Mouse (Mus musculus) MEL (cell line): Measurements from ENCODE around the gene Rhox7a. TPM values are rescaled to one million over a fixed set of nuclear protein-coding genes. Genes with fewer than 3 reads are reported as not detected.

Experiments
- DNase-seq: peaks from one replicate; pipeline ENCODE4 v3.0.0; 2011; ENCODE audit warnings: low read depth, low spot score
- H3K27ac ChIP-seq: 2 replicates; pipeline ENCODE4 v1.5.1; 2012; ENCODE audit warnings: low read depth, mild to moderate bottlenecking, control low read depth, low read length, moderate library complexity; ENCODE audit not compliant: control insufficient read depth
- H3K27me3 ChIP-seq, 2 experiments: fragments of 150-350 bp in 1 of 2; sonication (generic) in 1 of 2; 2 replicates each; pipeline ENCODE4 v1.6.1; 2012; ENCODE audit warnings: low read length in 2 of 2, mild to moderate bottlenecking in 2 of 2, improper control_type of control experiment in 1 of 2, moderate library complexity in 1 of 2; ENCODE audit not compliant: insufficient read depth in 2 of 2, control insufficient read depth in 1 of 2
- H3K36me3 ChIP-seq, 2 experiments: 2 replicates each; pipeline ENCODE4 v1.6.1; 2012 to 2014; ENCODE audit warnings: low read length in 2 of 2, improper control_type of control experiment in 1 of 2, inconsistent platforms in 1 of 2, mild to moderate bottlenecking in 1 of 2; ENCODE audit not compliant: insufficient read depth in 2 of 2, control insufficient read depth in 1 of 2
- H3K4me1 ChIP-seq, 2 experiments: fragments of 150-350 bp in 1 of 2; sonication (generic) in 1 of 2; 2 replicates each; pipeline ENCODE4 v1.6.1; 2012; ENCODE audit warnings: low read length in 2 of 2, improper control_type of control experiment in 1 of 2, mild to moderate bottlenecking in 1 of 2; ENCODE audit not compliant: insufficient read depth in 2 of 2, control insufficient read depth in 1 of 2
- H3K4me3 ChIP-seq, 2 experiments: fragments of 150-350 bp in 1 of 2; sonication (generic) in 1 of 2; 2 replicates each; pipeline ENCODE4 v1.5.1; 2012; ENCODE audit warnings: low read depth in 2 of 2, low read length in 2 of 2, mild to moderate bottlenecking in 2 of 2, moderate library complexity in 2 of 2, control low read depth in 1 of 2, improper control_type of control experiment in 1 of 2; ENCODE audit not compliant: control insufficient read depth in 1 of 2, insufficient read depth in 1 of 2
- H3K79me2 ChIP-seq: 2 replicates; pipeline ENCODE4 v1.6.1; 2012; ENCODE audit warnings: mild to moderate bottlenecking, low read length, moderate library complexity; ENCODE audit not compliant: control insufficient read depth, poor library complexity, insufficient read depth
- H3K9ac ChIP-seq: 2 replicates; pipeline ENCODE4 v1.6.1; 2012; ENCODE audit warnings: low read depth, mild to moderate bottlenecking, control low read depth, low read length, moderate library complexity; ENCODE audit not compliant: control insufficient read depth, poor library complexity, severe bottlenecking
- H3K9me3 ChIP-seq: fragments of 150-350 bp; sonication (generic); replicated peaks from 2 replicates; pipeline ENCODE4 v1.6.1; 2012; ENCODE audit warnings: mild to moderate bottlenecking, low read length, improper control_type of control experiment, moderate library complexity; ENCODE audit not compliant: insufficient read depth
- E2F4 ChIP-seq: IDR thresholded peaks from 2 replicates; pipeline ENCODE4 v1.6.1; 2011; ENCODE audit warnings: low read depth, low read length, improper control_type of control experiment, borderline replicate concordance
- HCFC1 ChIP-seq: IDR thresholded peaks from 2 replicates; pipeline ENCODE4 v1.6.1; 2012; ENCODE audit warnings: low read depth, mild to moderate bottlenecking, inconsistent platforms, low read length, improper control_type of control experiment, moderate library complexity
- JUND ChIP-seq: IDR thresholded peaks from 2 replicates; pipeline ENCODE4 v1.6.1; 2011; ENCODE audit warnings: low read depth, mild to moderate bottlenecking, improper control_type of control experiment, low read length
- MAZ ChIP-seq: IDR thresholded peaks from 2 replicates; pipeline ENCODE4 v1.6.1; 2012; ENCODE audit warnings: low read depth, mild to moderate bottlenecking, inconsistent platforms, low read length, improper control_type of control experiment
- MXI1 ChIP-seq: IDR thresholded peaks from 2 replicates; pipeline ENCODE4 v1.6.1; 2011; ENCODE audit warnings: mild to moderate bottlenecking, low read depth, low read length, improper control_type of control experiment
- NRF1 ChIP-seq: IDR thresholded peaks from 2 replicates; pipeline ENCODE4 v1.6.1; 2014; ENCODE audit warnings: low read depth, mild to moderate bottlenecking, inconsistent platforms, low read length, improper control_type of control experiment, moderate library complexity; ENCODE audit not compliant: poor library complexity, insufficient read depth, severe bottlenecking
- POLR2A ChIP-seq, 2 experiments: IDR thresholded peaks; 2 replicates each; pipeline ENCODE4 v1.6.1; 2011 to 2012; ENCODE audit warnings: low read length in 2 of 2, mild to moderate bottlenecking in 2 of 2, control low read depth in 1 of 2, improper control_type of control experiment in 1 of 2, low read depth in 1 of 2, moderate library complexity in 1 of 2; ENCODE audit not compliant: control insufficient read depth in 1 of 2, insufficient read depth in 1 of 2, poor library complexity in 1 of 2
- POLR2AphosphoS5 ChIP-seq: IDR thresholded peaks from 2 replicates; pipeline ENCODE4 v1.6.1; 2012; ENCODE audit warnings: low read depth, borderline replicate concordance, mild to moderate bottlenecking, inconsistent platforms, low read length, moderate library complexity, mixed read lengths
- RCOR1 ChIP-seq: IDR thresholded peaks from 2 replicates; pipeline ENCODE4 v1.6.1; 2012; ENCODE audit warnings: low read depth, mild to moderate bottlenecking, inconsistent platforms, low read length, improper control_type of control experiment
- TCF12 ChIP-seq: IDR thresholded peaks from 2 replicates; pipeline ENCODE4 v1.6.1; 2014; ENCODE audit warnings: low read depth, mild to moderate bottlenecking, inconsistent platforms, low read length, improper control_type of control experiment, moderate library complexity
- UBTF ChIP-seq: IDR thresholded peaks from 2 replicates; pipeline ENCODE4 v1.6.1; 2012; ENCODE audit warnings: low read depth, mild to moderate bottlenecking, inconsistent platforms, low read length, improper control_type of control experiment, moderate library complexity, borderline replicate concordance; ENCODE audit not compliant: insufficient read depth
- USF1 ChIP-seq: IDR thresholded peaks from 2 replicates; pipeline ENCODE4 v1.6.1; 2014; ENCODE audit warnings: low read depth, mild to moderate bottlenecking, inconsistent platforms, low read length, improper control_type of control experiment, moderate library complexity
- USF2 ChIP-seq, 2 experiments: IDR thresholded peaks; 2 replicates each; pipeline ENCODE4 v1.6.1; 2011 to 2012; ENCODE audit warnings: improper control_type of control experiment in 2 of 2, low read length in 2 of 2, borderline replicate concordance in 1 of 2, inconsistent platforms in 1 of 2, low read depth in 1 of 2, mild to moderate bottlenecking in 1 of 2; ENCODE audit not compliant: insufficient read depth in 1 of 2
- ZNF384 ChIP-seq: IDR thresholded peaks from 2 replicates; pipeline ENCODE4 v1.6.1; 2012; ENCODE audit warnings: low read depth, mild to moderate bottlenecking, inconsistent platforms, low read length, improper control_type of control experiment
- polyA plus RNA-seq, 2 experiments: library from polyadenylated mRNA; stranded (reverse) in 1 of 2; unstranded in 1 of 2; fragments of >175 nt in 1 of 2; fragments of >200 nt in 1 of 2; gene quantifications; 2 replicates each; pipeline versions ENCODE4 v1.2.1 to v1.2.4; 2012; ENCODE audit warnings: low replicate concordance in 2 of 2, low read depth in 1 of 2; ENCODE audit not compliant: insufficient read length in 2 of 2, insufficient read depth in 1 of 2, missing spikeins in 1 of 2
- total RNA-seq: library from RNA; depleted of rRNA; stranded (reverse); fragments of 300-350 nt; gene quantifications from 2 replicates; pipeline ENCODE4 v1.2.3, GENCODE M21; 2012; rRNA removed

Gene Rhox7a
- total and polyA plus RNA-seq, 3 experiments = not detected

- no peaks in the 10 kb centered on the region for H3K4me1 ChIP-seq
- no peaks in the 10 kb centered on the region for H3K36me3 ChIP-seq
- H3K27ac ChIP-seq = no peak within 1 kb of the TSS
- DNase-seq = no peak
- no peaks in the 10 kb centered on the region for H3K9me3 ChIP-seq
- H3K79me2 ChIP-seq = no peaks in the 10 kb centered on the region
- TF ChIP-seq USF2 (IDR thresholded peaks at IDR 0.05; ENCODE audit: borderline replicate concordance in 1 of 2, insufficient read depth in 1 of 2, low read depth in 1 of 2, low read length in 2 of 2) (no peak), USF1 (no peak), POLR2A (IDR thresholded peaks at IDR 0.05; ENCODE audit: control insufficient read depth in 1 of 2, insufficient read depth in 1 of 2, low read depth in 1 of 2, low read length in 2 of 2, poor library complexity in 1 of 2) (no peak), MAZ (no peak), POLR2AphosphoS5 (no peak), E2F4 (no peak), ZNF384 (no peak), MXI1 (no peak), NRF1 (no peak), UBTF (no peak), TCF12 (no peak), JUND (no peak), RCOR1 (no peak), HCFC1 (no peak)
- H3K9ac ChIP-seq = no peak within 1 kb of the TSS
- H3K27me3 ChIP-seq = no peaks in the 10 kb centered on the region
- no peak within 1 kb of the TSS for H3K4me3 ChIP-seq
These were observed 47.4 kb downstream of the Rhox7a start, which contains the start of gene Rhox8 for GRCm38 (mm10) chrX:37878844-37879243. Rhox8 (minus strand) TSS chrX:37878944.

Other genes starting within 250 kb of the Rhox7a start
- gene Rhox4f, start 224.0 kb upstream of the Rhox7a start, total RNA-seq = not detected in 2 replicates
- not detected for gene Rhox4f, start 224.0 kb upstream of the Rhox7a start, polyA plus RNA-seq
- not detected in 2 replicates for gene Rhox3g, start 203.1 kb upstream of the Rhox7a start, total RNA-seq
- not detected for gene Rhox3g, start 203.1 kb upstream of the Rhox7a start, polyA plus RNA-seq
- not detected in 2 replicates for gene Rhox2g, start 188.2 kb upstream of the Rhox7a start, total RNA-seq
- not detected for gene Rhox2g, start 188.2 kb upstream of the Rhox7a start, polyA plus RNA-seq
- gene Rhox4g, start 180.4 kb upstream of the Rhox7a start, total RNA-seq = not detected in 2 replicates
- not detected for gene Rhox4g, start 180.4 kb upstream of the Rhox7a start, polyA plus RNA-seq
- gene Rhox3h, start 162.9 kb upstream of the Rhox7a start, total RNA-seq = not detected in 2 replicates
- not detected for gene Rhox3h, start 162.9 kb upstream of the Rhox7a start, polyA plus RNA-seq
- not detected in 2 replicates for gene Rhox2h, start 158.4 kb upstream of the Rhox7a start, total RNA-seq
- gene Rhox2h, start 158.4 kb upstream of the Rhox7a start, polyA plus RNA-seq = not detected
- 0.23 TPM in 1 of 2 replicates, not detected in the other for gene Rhox5, start 26.8 kb upstream of the Rhox7a start, total RNA-seq
- gene Rhox5, start 26.8 kb upstream of the Rhox7a start, polyA plus RNA-seq = not detected
- not detected in 2 replicates for gene Rhox6, start 4.8 kb upstream of the Rhox7a start, total RNA-seq
- gene Rhox6, start 4.8 kb upstream of the Rhox7a start, polyA plus RNA-seq = not detected
- gene Rhox8, start 47.3 kb downstream of the Rhox7a start, total RNA-seq = not detected in 2 replicates
- gene Rhox8, start 47.3 kb downstream of the Rhox7a start, polyA plus RNA-seq = not detected
- not detected in 2 replicates for gene Rhox7b, start 65.5 kb downstream of the Rhox7a start, total RNA-seq
- gene Rhox7b, start 65.5 kb downstream of the Rhox7a start, polyA plus RNA-seq = not detected
- gene Rhox9, start 70.1 kb downstream of the Rhox7a start, total RNA-seq = not detected in 2 replicates
- gene Rhox9, start 70.1 kb downstream of the Rhox7a start, polyA plus RNA-seq = not detected
- not detected in 2 replicates for gene Btg1-ps1, start 187.1 kb downstream of the Rhox7a start, total RNA-seq
- not detected for gene Btg1-ps1, start 187.1 kb downstream of the Rhox7a start, polyA plus RNA-seq
- not detected in 2 replicates for gene Btg1-ps2, start 211.4 kb downstream of the Rhox7a start, total RNA-seq
- gene Btg1-ps2, start 211.4 kb downstream of the Rhox7a start, polyA plus RNA-seq = not detected
- not detected in 2 replicates for gene Rhox10, start 234.8 kb downstream of the Rhox7a start, total RNA-seq
- gene Rhox10, start 234.8 kb downstream of the Rhox7a start, polyA plus RNA-seq = not detected